10 mouse cellular contexts compared by ENCODE assay signal in the genomic region with DNA sequence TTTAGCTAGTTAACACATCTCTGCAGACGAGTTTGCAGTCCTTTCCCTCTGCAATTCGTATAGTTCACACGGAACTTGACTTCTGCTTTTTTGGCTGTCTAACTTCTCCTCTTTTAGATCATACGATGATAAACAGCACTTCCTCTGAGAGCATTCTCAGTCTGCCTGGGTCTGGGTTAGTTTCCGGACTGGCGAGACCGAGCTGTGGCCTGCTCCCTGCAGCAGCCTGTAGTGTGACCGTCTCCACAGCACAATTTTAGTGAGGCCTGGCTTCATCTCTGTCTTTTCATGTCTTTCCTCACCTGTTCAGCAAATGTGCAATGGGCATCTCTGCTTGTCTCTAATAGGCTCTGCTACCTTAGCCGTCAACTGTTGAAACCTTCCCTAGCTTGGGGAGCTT.
DNase-seq lines count a peak whose midpoint lies in the region; ATAC-seq and TF ChIP-seq lines count a peak whose summit lies in the region.
"Had no signal": no experiment of that assay in that cellular context is flagged by ENCODE, and none has a peak within 500 bp of the region (broad histone marks: within the 10 kb centered on the region; RNA-seq: fewer than 3 reads in every experiment).

No protein-coding gene starts in this region.

- ATAC-seq in embryonic facial prominence, embryonic 12.5 days (ENCODE audit: insufficient number of reproducible peaks, insufficient read depth, low FRiP score, low TSS enrichment), result no peak
- ATAC-seq in liver, embryonic 12.5 days, result 0 out of 2 replicates have a peak, but pooled peaks have one; percentile 24

- peak overlapping the region; percentile 27; the same call in 1 of the 2 replicates for H3K27ac ChIP-seq in embryonic facial prominence, embryonic 12.5 days
- H3K27ac ChIP-seq in embryonic facial prominence, embryonic 10.5 days (replicated peaks), result no peak overlapping the region
- H3K27ac ChIP-seq in bone marrow, adult 2 months (ENCODE audit: control insufficient read depth, insufficient read depth, low read depth, low read length, poor library complexity), result peak overlapping the region; percentile 97
- H3K27ac ChIP-seq in liver, embryonic 12.5 days, result peak overlapping the region; percentile 54
- H3K27ac ChIP-seq: midbrain, embryonic 12.5 days had no signal

- no peaks in the 10 kb centered on the region for H3K27me3 ChIP-seq in embryonic facial prominence, embryonic 12.5 days
- H3K27me3 ChIP-seq in embryonic facial prominence, embryonic 10.5 days (replicated peaks; ENCODE audit: low read depth, poor library complexity, severe bottlenecking), result no peaks in the 10 kb centered on the region
- no peaks in the 10 kb centered on the region for H3K27me3 ChIP-seq in liver, embryonic 12.5 days (replicated peaks)

- no peak for TF ChIP-seq CTCF in bone marrow, adult 2 months (IDR thresholded peaks at IDR 0.05; ENCODE audit: control insufficient read depth, insufficient read depth, low read length)

- WGBS in embryonic facial prominence, embryonic 12.5 days, result 68% methylated on average over 9 of the region's 9 CpGs
- WGBS in embryonic facial prominence, embryonic 10.5 days, result 87% methylated on average over 9 of the region's 9 CpGs
- WGBS in bone marrow, adult 2 months, result under 1% methylated on average over 9 of the region's 9 CpGs
- 27% methylated on average over 9 of the region's 9 CpGs for WGBS in liver, embryonic 12.5 days (ENCODE audit: insufficient replicate concordance)

- H3K9ac ChIP-seq in embryonic facial prominence, embryonic 12.5 days, result no peak overlapping the region
- no peak overlapping the region for H3K9ac ChIP-seq in liver, embryonic 12.5 days
- H3K9ac ChIP-seq: midbrain, embryonic 12.5 days had no signal

- no peak overlapping the region for H3K4me3 ChIP-seq in embryonic facial prominence, embryonic 12.5 days
- H3K4me3 ChIP-seq in embryonic facial prominence, embryonic 10.5 days, result no peak overlapping the region
- peak overlapping the region; percentile 30 for H3K4me3 ChIP-seq in bone marrow, adult 2 months (replicated peaks; ENCODE audit: control insufficient read depth, low read depth, low read length)
- no peak overlapping the region for H3K4me3 ChIP-seq in liver, embryonic 12.5 days
- H3K4me3 ChIP-seq: erythroblast, embryonic 14.5 days; midbrain, embryonic 12.5 days had no signal

- H3K9me3 ChIP-seq in embryonic facial prominence, embryonic 12.5 days, result no peaks in the 10 kb centered on the region
- H3K9me3 ChIP-seq in embryonic facial prominence, embryonic 10.5 days, result no peaks in the 10 kb centered on the region
- no peaks in the 10 kb centered on the region for H3K9me3 ChIP-seq in liver, embryonic 12.5 days (replicated peaks)
- H3K9me3 ChIP-seq: midbrain, embryonic 12.5 days had no signal

- no peaks in the 10 kb centered on the region for H3K4me1 ChIP-seq in embryonic facial prominence, embryonic 12.5 days
- H3K4me1 ChIP-seq in embryonic facial prominence, embryonic 10.5 days, result peaks cover 16% of the 10 kb centered on the region
- H3K4me1 ChIP-seq in bone marrow, adult 2 months (ENCODE audit: control insufficient read depth, insufficient read depth, low read length), result peaks cover 5% of the 10 kb centered on the region
- H3K4me1 ChIP-seq in liver, embryonic 12.5 days, result peaks cover 5% of the 10 kb centered on the region

- no peak overlapping the region for H3K4me2 ChIP-seq in embryonic facial prominence, embryonic 12.5 days (replicated peaks)
- H3K4me2 ChIP-seq in liver, embryonic 12.5 days, result no peak overlapping the region
- H3K4me2 ChIP-seq: midbrain, embryonic 12.5 days had no signal

- H3K36me3 ChIP-seq in embryonic facial prominence, embryonic 12.5 days, result no peaks in the 10 kb centered on the region
- no peaks in the 10 kb centered on the region for H3K36me3 ChIP-seq in embryonic facial prominence, embryonic 10.5 days (replicated peaks)
- H3K36me3 ChIP-seq in liver, embryonic 12.5 days, result no peaks in the 10 kb centered on the region
- H3K36me3 ChIP-seq: midbrain, embryonic 12.5 days had no signal

- TF ChIP-seq POLR2A in bone marrow, adult 2 months (IDR thresholded peaks at IDR 0.05; ENCODE audit: borderline replicate concordance, control insufficient read depth, low read depth, low read length), result peak; percentile 79; the same call in 1 of the 2 replicates

- no peak for DNase-seq in embryonic facial prominence, embryonic 10.5 days (ENCODE audit: low spot score)
- peak; percentile 25 for DNase-seq in spleen, adult 12 weeks (ENCODE audit: low spot score)
- no peak for DNase-seq in cerebellum, adult 11 months
- no peak for DNase-seq in cerebellum, postnatal 10 days
- DNase-seq in gastrocnemius, adult 18-20 months (ENCODE audit: low spot score), result no peak
